Mouse (Mus musculus): Measurements from ENCODE around the gene Scg5.

Gene Scg5

GRCm38 (mm10) chr2:113757525-113758310, 71.2 kb downstream of the Scg5 start:
- peak; percentile 42; the same call in 1 of the 2 replicates for ATAC-seq (ENCODE audit: insufficient number of reproducible peaks, low FRiP score, low TSS enrichment)

- no peak for ATAC-seq (ENCODE audit: insufficient number of reproducible peaks, low FRiP score, low TSS enrichment)
Observed at GRCm38 (mm10) chr2:113756924-113757524, 71.9 kb downstream of the Scg5 start.

- no peak; the same call in 1 of the 2 replicates for ATAC-seq (ENCODE audit: insufficient number of reproducible peaks, low FRiP score, low TSS enrichment)
Observed at GRCm38 (mm10) chr2:113749721-113750120, 79.2 kb downstream of the Scg5 start.

GRCm38 (mm10) chr2:113749309-113749708, 79.6 kb downstream of the Scg5 start:
- ATAC-seq (ENCODE audit: insufficient number of reproducible peaks, low FRiP score, low TSS enrichment): no peak

GRCm38 (mm10) chr2:113728581-113728980, 100.3 kb downstream of the Scg5 start:
- ATAC-seq (ENCODE audit: insufficient number of reproducible peaks, low FRiP score, low TSS enrichment): no peak

All from cerebellum, adult (tissue).